Mouse (Mus musculus) spleen, adult 2 months (tissue): ENCODE data around the gene Ttc34.

Source experiments
- CTCF ChIP-seq: fragments of 200-500 bp; IDR thresholded peaks from 2 replicates; pipeline ENCODE4 v1.5.1; 2011; ENCODE audit warnings: mild to moderate bottlenecking, inconsistent platforms; ENCODE audit not compliant: insufficient read depth, insufficient read length, insufficient replicate concordance; ENCODE audit errors: extremely low read depth
- POLR2A ChIP-seq: fragments of 200-500 bp; IDR thresholded peaks from 2 replicates; pipeline ENCODE4 v1.6.1; 2011; ENCODE audit warnings: low read depth, low read length, inconsistent platforms

DNA sequence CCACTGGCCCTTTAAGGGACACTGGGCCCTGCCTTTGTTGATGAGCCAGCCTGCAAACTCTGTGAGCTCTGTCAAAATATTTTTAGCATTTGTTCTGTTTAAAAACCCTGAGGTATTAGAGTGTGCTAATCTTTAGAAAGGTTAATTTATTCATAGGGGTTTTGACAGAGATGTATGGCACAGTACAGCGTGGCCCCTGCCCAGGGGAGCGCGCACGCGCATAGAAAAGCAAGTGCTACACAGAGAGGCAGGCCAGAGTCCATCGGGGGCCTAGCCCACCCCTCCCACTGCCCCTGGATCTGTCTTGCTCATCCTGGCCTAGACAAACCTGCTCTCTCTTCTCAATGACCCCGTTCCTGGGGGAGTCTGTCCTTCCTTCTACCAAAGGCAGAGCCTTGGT is 45.4 kb upstream of the Ttc34 start:
- no peak for TF ChIP-seq POLR2A
- TF ChIP-seq CTCF = no peak
